Mouse (Mus musculus): ENCODE results near the gene Lypla2.

Lypla2 gene

GRCm38 (mm10) chr4:135972911-135973811 is 735 bp upstream of the Lypla2 start:
- in situ Hi-C loops (cut with MseI, MboI): no loop called here

- in situ Hi-C loops (cut with MseI, MboI): no loop called here
Observed at GRCm38 (mm10) chr4:135971805-135972555, 446 bp downstream of the Lypla2 start.

- in situ Hi-C loops (cut with MseI, MboI): no loop called here
Observed at GRCm38 (mm10) chr4:135970585-135970984, 1.8 kb downstream of the Lypla2 start.

GRCm38 (mm10) chr4:135969070-135969750 is 3.2 kb downstream of the Lypla2 start:
- in situ Hi-C loops (cut with MseI, MboI): no loop called here

- in situ Hi-C loops (cut with MseI, MboI): no loop called here
Observed at GRCm38 (mm10) chr4:135968271-135968869, 4.1 kb downstream of the Lypla2 start.

- in situ Hi-C loops (cut with MseI, MboI): no loop called here
Observed at GRCm38 (mm10) chr4:135967086-135967760, 5.2 kb downstream of the Lypla2 start.

- in situ Hi-C loops (cut with MseI, MboI): no loop called here
Observed at GRCm38 (mm10) chr4:135966283-135966682, 6.1 kb downstream of the Lypla2 start.

GRCm38 (mm10) chr4:135965113-135965512 is 7.3 kb downstream of the Lypla2 start:
- in situ Hi-C loops (cut with MseI, MboI): no loop called here

- in situ Hi-C loops (cut with MseI, MboI): no loop called here
Observed at GRCm38 (mm10) chr4:135964426-135964825, 8.0 kb downstream of the Lypla2 start.

- in situ Hi-C loops (cut with MseI, MboI): no loop called here
Observed at GRCm38 (mm10) chr4:135963457-135964193, 8.8 kb downstream of the Lypla2 start, which contains the start of gene Gale. Gene Gale, plus strand, starts transcription at chr4:135963727.

GRCm38 (mm10) chr4:135962946-135963345 is 9.5 kb downstream of the Lypla2 start:
- in situ Hi-C loops (cut with MseI, MboI): no loop called here

GRCm38 (mm10) chr4:135962198-135962597 is 10.2 kb downstream of the Lypla2 start:
- in situ Hi-C loops (cut with MseI, MboI): no loop called here

- in situ Hi-C loops (cut with MseI, MboI): no loop called here
Observed at GRCm38 (mm10) chr4:135961709-135962108, 10.7 kb downstream of the Lypla2 start.

GRCm38 (mm10) chr4:135960717-135961116 is 11.7 kb downstream of the Lypla2 start:
- in situ Hi-C loops (cut with MseI, MboI): no loop called here

GRCm38 (mm10) chr4:135958354-135958753 is 14.1 kb downstream of the Lypla2 start:
- in situ Hi-C loops (cut with MseI, MboI): no loop called here

- in situ Hi-C loops (cut with MseI, MboI): no loop called here
Observed at GRCm38 (mm10) chr4:135955886-135956285, 16.5 kb downstream of the Lypla2 start.

- in situ Hi-C loops (cut with MseI, MboI): no loop called here
Observed at GRCm38 (mm10) chr4:135954241-135954640, 18.2 kb downstream of the Lypla2 start.

GRCm38 (mm10) chr4:135953179-135953578 is 19.2 kb downstream of the Lypla2 start:
- in situ Hi-C loops (cut with MseI, MboI): no loop called here

- in situ Hi-C loops (cut with MseI, MboI): no loop called here
Observed at GRCm38 (mm10) chr4:135951505-135951904, 20.9 kb downstream of the Lypla2 start.

- in situ Hi-C loops (cut with MseI, MboI): no loop called here
Observed at GRCm38 (mm10) chr4:135950365-135950764, 22.1 kb downstream of the Lypla2 start.

Data from mouse trophoblast stem cell (cell line).